Comparison of ENCODE assay signal across 15 mouse cellular contexts in genomic region chr16:58446281-58447259, GRCm38 (mm10). TPM values are rescaled to one million over a fixed set of nuclear protein-coding genes. Genes with fewer than 3 reads are reported as not detected.
A peak's percentile ranks its signal among the peaks of the same experiment; 100 is the strongest.
DNase-seq lines count a peak whose midpoint lies in the region; ATAC-seq and TF ChIP-seq lines count a peak whose summit lies in the region.
"Had no signal": no experiment of that assay in that cellular context is flagged by ENCODE, and none has a peak within 500 bp of the region (broad histone marks: within the 10 kb centered on the region; RNA-seq: fewer than 3 reads in every experiment).

No protein-coding gene starts in this region.

- H3K9me3 ChIP-seq in intestine, postnatal 0 days (ENCODE audit: control insufficient read depth), result no peaks in the 10 kb centered on the region
- no peaks in the 10 kb centered on the region for H3K9me3 ChIP-seq in intestine, embryonic 15.5 days
- H3K9me3 ChIP-seq in midbrain, postnatal 0 days (ENCODE audit: low read length), result no peaks in the 10 kb centered on the region
- H3K9me3 ChIP-seq in midbrain, embryonic 15.5 days, result no peaks in the 10 kb centered on the region
- H3K9me3 ChIP-seq in liver, embryonic 12.5 days (replicated peaks), result no peaks in the 10 kb centered on the region
- H3K9me3 ChIP-seq in stomach, postnatal 0 days (ENCODE audit: control insufficient read depth, low read length), result no peaks in the 10 kb centered on the region
- H3K9me3 ChIP-seq: forebrain, embryonic 15.5 days; heart, embryonic 12.5 days had no signal

- no peak for TF ChIP-seq EP300 in stomach, postnatal 0 days (optimal IDR thresholded peaks at IDR 0.05)

- no peak overlapping the region for H3K4me2 ChIP-seq in intestine, postnatal 0 days (replicated peaks; ENCODE audit: low read depth)
- no peak overlapping the region for H3K4me2 ChIP-seq in intestine, embryonic 15.5 days (replicated peaks)
- H3K4me2 ChIP-seq in midbrain, postnatal 0 days (ENCODE audit: low read depth, low read length, poor library complexity, severe bottlenecking), result no peak overlapping the region
- no peak overlapping the region for H3K4me2 ChIP-seq in midbrain, embryonic 15.5 days
- no peak overlapping the region for H3K4me2 ChIP-seq in liver, embryonic 12.5 days
- H3K4me2 ChIP-seq in stomach, postnatal 0 days (replicated peaks; ENCODE audit: low read depth), result no peak overlapping the region
- H3K4me2 ChIP-seq: forebrain, embryonic 15.5 days; heart, embryonic 12.5 days had no signal

- no peak overlapping the region for H3K4me3 ChIP-seq in intestine, postnatal 0 days (ENCODE audit: low read depth, low read length)
- H3K4me3 ChIP-seq in intestine, embryonic 15.5 days (replicated peaks), result no peak overlapping the region
- no peak overlapping the region for H3K4me3 ChIP-seq in midbrain, postnatal 0 days (ENCODE audit: low read depth, low read length)
- H3K4me3 ChIP-seq in midbrain, embryonic 15.5 days, result no peak overlapping the region
- no peak overlapping the region for H3K4me3 ChIP-seq in liver, embryonic 12.5 days
- no peak overlapping the region for H3K4me3 ChIP-seq in stomach, postnatal 0 days (ENCODE audit: low read depth, low read length)
- H3K4me3 ChIP-seq: forebrain, embryonic 15.5 days; heart, embryonic 12.5 days had no signal

- no peak for DNase-seq in midbrain, postnatal 0 days (ENCODE audit: low spot score)
- DNase-seq in stomach, postnatal 0 days (ENCODE audit: low spot score), result peak; percentile 47
- no peak for DNase-seq in Muller cell, postnatal 12 days (ENCODE audit: inconsistent ontology term)
- DNase-seq in B cell, adult 2 months, result no peak
- DNase-seq: cerebellum, adult 18-20 months; gastrocnemius, postnatal 10 days; right cerebral cortex, postnatal 4 days had no signal

- no peaks in the 10 kb centered on the region for H3K27me3 ChIP-seq in intestine, postnatal 0 days (replicated peaks; ENCODE audit: control insufficient read depth, insufficient read depth, low read length)
- no peaks in the 10 kb centered on the region for H3K27me3 ChIP-seq in intestine, embryonic 15.5 days (replicated peaks)
- H3K27me3 ChIP-seq in midbrain, postnatal 0 days (ENCODE audit: insufficient read depth, low read length), result no peaks in the 10 kb centered on the region
- H3K27me3 ChIP-seq in midbrain, embryonic 15.5 days (replicated peaks), result no peaks in the 10 kb centered on the region
- H3K27me3 ChIP-seq in liver, embryonic 12.5 days (replicated peaks), result no peaks in the 10 kb centered on the region
- H3K27me3 ChIP-seq in stomach, postnatal 0 days (ENCODE audit: control insufficient read depth, insufficient read depth, low read length), result no peaks in the 10 kb centered on the region
- H3K27me3 ChIP-seq: forebrain, embryonic 15.5 days; heart, embryonic 12.5 days had no signal

- no peak for ATAC-seq in intestine, postnatal 0 days
- no peak for ATAC-seq in intestine, embryonic 15.5 days
- ATAC-seq in midbrain, postnatal 0 days (ENCODE audit: low FRiP score), result no peak
- ATAC-seq in midbrain, embryonic 15.5 days (replicated peaks), result no peak
- ATAC-seq in liver, embryonic 12.5 days, result 0 out of 2 replicates have a peak, but pooled peaks have one; percentile 30
- ATAC-seq in stomach, postnatal 0 days (ENCODE audit: low FRiP score, low TSS enrichment), result peak; percentile 91
- ATAC-seq: forebrain, embryonic 15.5 days; inflammation-experienced regulatory T-cells, adult 6 months; midbrain, embryonic 16.5 days had no signal

- WGBS in intestine, postnatal 0 days, result 67% methylated on average over 4 of the region's 4 CpGs
- 80% methylated on average over 4 of the region's 4 CpGs for WGBS in intestine, embryonic 15.5 days
- 92% methylated on average over 4 of the region's 4 CpGs for WGBS in midbrain, postnatal 0 days
- 95% methylated on average over 4 of the region's 4 CpGs for WGBS in midbrain, embryonic 15.5 days
- 83% methylated on average over 4 of the region's 4 CpGs for WGBS in liver, embryonic 12.5 days (ENCODE audit: insufficient replicate concordance)
- WGBS in stomach, postnatal 0 days, result 49% methylated on average over 4 of the region's 4 CpGs

- no peaks in the 10 kb centered on the region for H3K36me3 ChIP-seq in intestine, postnatal 0 days (ENCODE audit: control insufficient read depth, insufficient read depth)
- H3K36me3 ChIP-seq in intestine, embryonic 15.5 days, result peaks cover 2% of the 10 kb centered on the region; the same call in 1 of the 2 replicates
- peaks cover 3% of the 10 kb centered on the region; the same call in 1 of the 2 replicates for H3K36me3 ChIP-seq in midbrain, postnatal 0 days (ENCODE audit: insufficient read depth, low read length)
- H3K36me3 ChIP-seq in midbrain, embryonic 15.5 days (replicated peaks), result 0 out of 2 replicates have a peak, but pooled peaks cover 3% of the 10 kb centered on the region
- peaks cover 17% of the 10 kb centered on the region; the same call in 1 of the 2 replicates for H3K36me3 ChIP-seq in liver, embryonic 12.5 days
- H3K36me3 ChIP-seq in stomach, postnatal 0 days (ENCODE audit: control insufficient read depth, insufficient read depth, low read length), result no peaks in the 10 kb centered on the region

- H3K27ac ChIP-seq in intestine, postnatal 0 days (ENCODE audit: low read depth, low read length), result no peak overlapping the region
- H3K27ac ChIP-seq in intestine, embryonic 15.5 days, result no peak overlapping the region
- no peak overlapping the region for H3K27ac ChIP-seq in midbrain, postnatal 0 days (ENCODE audit: low read depth, low read length)
- no peak overlapping the region for H3K27ac ChIP-seq in midbrain, embryonic 15.5 days
- H3K27ac ChIP-seq in liver, embryonic 12.5 days, result no peak overlapping the region
- H3K27ac ChIP-seq in stomach, postnatal 0 days (replicated peaks), result no peak overlapping the region
- H3K27ac ChIP-seq: forebrain, embryonic 15.5 days had no signal

- no peaks in the 10 kb centered on the region for H3K4me1 ChIP-seq in intestine, postnatal 0 days (replicated peaks; ENCODE audit: control insufficient read depth, insufficient read depth, low read length)
- H3K4me1 ChIP-seq in intestine, embryonic 15.5 days (replicated peaks), result no peaks in the 10 kb centered on the region
- no peaks in the 10 kb centered on the region for H3K4me1 ChIP-seq in midbrain, postnatal 0 days (ENCODE audit: insufficient read depth, low read length)
- no peaks in the 10 kb centered on the region for H3K4me1 ChIP-seq in midbrain, embryonic 15.5 days
- peaks cover 41% of the 10 kb centered on the region for H3K4me1 ChIP-seq in liver, embryonic 12.5 days
- no peaks in the 10 kb centered on the region for H3K4me1 ChIP-seq in stomach, postnatal 0 days (replicated peaks; ENCODE audit: control insufficient read depth, insufficient read depth)
- H3K4me1 ChIP-seq: forebrain, embryonic 15.5 days had no signal

- TF ChIP-seq CTCF in intestine, postnatal 0 days (IDR thresholded peaks at IDR 0.05; ENCODE audit: low read depth), result peak; percentile 37; the same call in 1 of the 2 replicates
- TF ChIP-seq CTCF in midbrain, postnatal 0 days (IDR thresholded peaks at IDR 0.05), result peak; percentile 29; the same call in 1 of the 2 replicates
- TF ChIP-seq CTCF in stomach, postnatal 0 days (IDR thresholded peaks at IDR 0.05; ENCODE audit: low read depth), result peak; percentile 40

- H3K9ac ChIP-seq in intestine, postnatal 0 days (ENCODE audit: low read depth, low read length), result no peak overlapping the region
- no peak overlapping the region for H3K9ac ChIP-seq in intestine, embryonic 15.5 days
- no peak overlapping the region for H3K9ac ChIP-seq in midbrain, postnatal 0 days (replicated peaks; ENCODE audit: low read length, poor library complexity, severe bottlenecking)
- no peak overlapping the region for H3K9ac ChIP-seq in midbrain, embryonic 15.5 days
- H3K9ac ChIP-seq in liver, embryonic 12.5 days, result no peak overlapping the region
- no peak overlapping the region for H3K9ac ChIP-seq in stomach, postnatal 0 days (ENCODE audit: low read length)
- H3K9ac ChIP-seq: forebrain, embryonic 15.5 days; heart, embryonic 12.5 days had no signal

RNA-seq across cellular contexts. Expression of gene Dcbld2, which starts 38.3 kb away (rescaled TPM):
- polyA plus RNA-seq in intestine, postnatal 0 days (2015; fragmentation: Nextera tagmentation; extraction: Ambion mirVana), result 2.2 and 2.6 TPM in 2 replicates
- 5.0 and 5.9 TPM in 2 replicates for polyA plus RNA-seq in intestine, embryonic 15.5 days (2015; fragmentation: Nextera tagmentation; extraction: Ambion mirVana)
- 34.2 and 38.0 TPM in 2 replicates for total RNA-seq in midbrain, postnatal 0 days (2014; rRNA removed)
- 3.1 and 3.7 TPM in 2 replicates for polyA plus RNA-seq in midbrain, postnatal 0 days (2015; fragmentation: Nextera tagmentation; extraction: Ambion mirVana)
- polyA plus RNA-seq in midbrain, embryonic 15.5 days (2015; fragmentation: Nextera tagmentation; extraction: Ambion mirVana), result 8.3 and 8.7 TPM in 2 replicates
- 4.7 and 6.1 TPM in 2 replicates for polyA plus RNA-seq in liver, embryonic 12.5 days (2016; fragmentation: Nextera tagmentation; extraction: Ambion mirVana)
- 3.7 and 4.5 TPM in 2 replicates for polyA plus RNA-seq in stomach, postnatal 0 days (2015; fragmentation: Nextera tagmentation; extraction: Ambion mirVana)

Comparison
In these comparisons a context has a peak if more than half of its experiments do, and no peak if none do; other contexts are left out.
1. ATAC-seq: peak in liver, embryonic 12.5 days (single experiment) and stomach, postnatal 0 days (single experiment); none in intestine, postnatal 0 days (single experiment), intestine, embryonic 15.5 days (single experiment), midbrain, postnatal 0 days (single experiment) and midbrain, embryonic 15.5 days (single experiment).
2. Peak in every context shown above with its lines, with median percentiles within 50 percentile points of each other: CTCF ChIP-seq.